16 mouse cellular contexts compared by ENCODE assay signal in the genomic region with DNA sequence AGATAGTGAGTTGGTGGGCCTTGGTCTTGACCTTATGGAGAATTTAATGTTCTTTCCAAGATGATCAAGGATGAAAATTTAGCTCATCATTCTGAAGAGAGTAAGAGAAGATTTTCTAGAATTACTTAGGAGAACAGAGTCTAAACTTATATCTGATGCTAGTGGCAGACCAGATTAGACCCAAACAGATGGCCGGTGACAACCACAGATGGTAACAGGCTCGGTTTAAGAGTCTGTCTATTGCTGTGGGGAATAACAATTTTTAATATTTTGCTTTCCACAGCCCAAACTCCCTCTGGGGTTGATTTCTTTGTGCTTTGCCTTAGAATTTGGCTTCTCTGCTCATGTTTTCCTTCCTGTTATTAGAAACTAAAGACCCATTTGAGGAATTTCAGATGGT.
A peak's percentile ranks its signal among the peaks of the same experiment; 100 is the strongest.
DNase-seq lines count a peak whose midpoint lies in the region; ATAC-seq and TF ChIP-seq lines count a peak whose summit lies in the region.
"Had no signal": no experiment of that assay in that cellular context is flagged by ENCODE, and none has a peak within 500 bp of the region (broad histone marks: within the 10 kb centered on the region; RNA-seq: fewer than 3 reads in every experiment).

No protein-coding gene starts in this region.

- no peak for TF ChIP-seq CTCF in left cerebral cortex, adult 2 months (IDR thresholded peaks at IDR 0.05)
- TF ChIP-seq CTCF in liver, postnatal 0 days (IDR thresholded peaks at IDR 0.05; ENCODE audit: low read depth): no peak

- H3K9ac ChIP-seq in liver, postnatal 0 days (replicated peaks): no peak overlapping the region
- H3K9ac ChIP-seq: heart, embryonic 13.5 days; limb, embryonic 13.5 days had no signal

- peak; percentile 26 for DNase-seq in left cerebral cortex, adult 11 months (ENCODE audit: low spot score)
- no peak for DNase-seq in left cerebral cortex, postnatal 4 days
- peak; percentile 29 to 31 for DNase-seq in frontal cortex, postnatal 25 days (ENCODE audit: low spot score in 2 of 2)
- peak; percentile 39 to 49 for DNase-seq in left cerebral cortex, adult 2 months (ENCODE audit: extremely low spot score in 1 of 2, low spot score in 2 of 2)
- peak; percentile 44 to 68 for DNase-seq in right cerebral cortex, postnatal 36 days (ENCODE audit: low spot score in 2 of 2)
- DNase-seq in gastrocnemius, postnatal 10 days: no peak
- no peak for DNase-seq in liver, postnatal 0 days
- DNase-seq in adrenal gland, postnatal 25 days: no peak
- DNase-seq: cerebellum, adult 8-10 months had no signal

- no peak for TF ChIP-seq EP300 in liver, postnatal 0 days (IDR thresholded peaks at IDR 0.05; ENCODE audit: low read depth)

- no peaks in the 10 kb centered on the region for H3K36me3 ChIP-seq in liver, postnatal 0 days (replicated peaks; ENCODE audit: insufficient read depth, low read length)
- H3K36me3 ChIP-seq: embryonic facial prominence, embryonic 10.5 days; heart, embryonic 13.5 days; hindbrain, embryonic 10.5 days; limb, embryonic 13.5 days had no signal

- intact Hi-C loops in left cerebral cortex, postnatal 4 days (cut with DNase I): no loop called here
- intact Hi-C loops in left cerebral cortex, adult 2 months (cut with DNase I): no loop called here

- no peaks in the 10 kb centered on the region for H3K4me1 ChIP-seq in liver, postnatal 0 days (ENCODE audit: insufficient read depth)
- H3K4me1 ChIP-seq: embryonic facial prominence, embryonic 10.5 days; heart, embryonic 13.5 days; hindbrain, embryonic 10.5 days; limb, embryonic 13.5 days; megakaryocyte, embryonic 14.5 days had no signal

- H3K9me3 ChIP-seq in liver, postnatal 0 days (ENCODE audit: low read length): no peaks in the 10 kb centered on the region
- H3K9me3 ChIP-seq: embryonic facial prominence, embryonic 10.5 days; heart, embryonic 13.5 days; hindbrain, embryonic 10.5 days; limb, embryonic 13.5 days; megakaryocyte, embryonic 14.5 days had no signal

- no peaks in the 10 kb centered on the region for H3K27me3 ChIP-seq in liver, postnatal 0 days (ENCODE audit: insufficient read depth, low read length)
- H3K27me3 ChIP-seq: heart, embryonic 13.5 days; limb, embryonic 13.5 days; megakaryocyte, embryonic 14.5 days had no signal

- peak overlapping the region; percentile 4; the same call in 1 of the 2 replicates for H3K27ac ChIP-seq in left cerebral cortex, adult 2 months
- H3K27ac ChIP-seq in liver, postnatal 0 days (ENCODE audit: low read depth): no peak overlapping the region
- H3K27ac ChIP-seq: embryonic facial prominence, embryonic 10.5 days; heart, embryonic 13.5 days; hindbrain, embryonic 10.5 days; kidney, postnatal 0 days; limb, embryonic 13.5 days had no signal

- WGBS in liver, postnatal 0 days (ENCODE audit: insufficient replicate concordance): 72% methylated on average over 2 of the region's 2 CpGs

- H3K4me2 ChIP-seq in liver, postnatal 0 days (ENCODE audit: low read depth, low read length): no peak overlapping the region
- H3K4me2 ChIP-seq: heart, embryonic 13.5 days; limb, embryonic 13.5 days had no signal

- H3K4me3 ChIP-seq in left cerebral cortex, adult 2 months: no peak overlapping the region
- H3K4me3 ChIP-seq in liver, postnatal 0 days (ENCODE audit: low read depth, low read length): no peak overlapping the region
- H3K4me3 ChIP-seq: embryonic facial prominence, embryonic 10.5 days; heart, embryonic 13.5 days; hindbrain, embryonic 10.5 days; limb, embryonic 13.5 days; megakaryocyte, embryonic 14.5 days had no signal

- ATAC-seq in liver, postnatal 0 days: no peak
- ATAC-seq: CD4-positive, CD25-positive, alpha-beta regulatory T cell, adult 4 months had no signal

Comparison
In these comparisons a context has a peak if more than half of its experiments do, and no peak if none do; other contexts are left out.
1. DNase-seq: peak in left cerebral cortex, adult 11 months (single experiment), frontal cortex, postnatal 25 days (2 of 2), left cerebral cortex, adult 2 months (2 of 2) and right cerebral cortex, postnatal 36 days (2 of 2); none in left cerebral cortex, postnatal 4 days (single experiment), gastrocnemius, postnatal 10 days (single experiment), liver, postnatal 0 days (single experiment) and adrenal gland, postnatal 25 days (single experiment).